Mouse (Mus musculus) heart, adult 2 months (tissue): Measurements from ENCODE around the gene Atraid. TPM values are rescaled to one million over a fixed set of nuclear protein-coding genes. Genes with fewer than 3 reads are reported as not detected.

Source experiments
- DNase-seq, 2 experiments: peaks; one replicate each; pipeline ENCODE4 v3.0.0; 2021
- H3K27ac ChIP-seq: fragments of 200-600 bp; 2 replicates; pipeline ENCODE4 v1.8.1; 2022
- H3K27me3 ChIP-seq: fragments of 200-500 bp; 2 replicates; pipeline ENCODE4 v1.6.1; 2012; ENCODE audit warnings: mild to moderate bottlenecking, low read length, inconsistent platforms, mixed read lengths; ENCODE audit not compliant: control insufficient read depth, insufficient read depth
- H3K36me3 ChIP-seq: fragments of 200-500 bp; 2 replicates; pipeline ENCODE4 v1.6.1; 2012; ENCODE audit warnings: low read length, inconsistent platforms; ENCODE audit not compliant: control insufficient read depth, insufficient read depth
- H3K4me1 ChIP-seq: fragments of 200-500 bp; 2 replicates; pipeline ENCODE4 v1.6.1; 2011; ENCODE audit warnings: low read length; ENCODE audit not compliant: control insufficient read depth, insufficient read depth
- H3K4me3 ChIP-seq: fragments of 200-600 bp; 2 replicates; pipeline ENCODE4 v1.8.1; 2022
- H3K79me2 ChIP-seq: fragments of 200-500 bp; replicated peaks from 2 replicates; pipeline ENCODE4 v1.6.1; 2012; ENCODE audit warnings: mild to moderate bottlenecking, inconsistent platforms, low read length, moderate library complexity, mixed read lengths; ENCODE audit not compliant: control insufficient read depth, insufficient read depth
- H3K9ac ChIP-seq: fragments of 200-500 bp; 2 replicates; pipeline ENCODE4 v1.6.1; 2012; ENCODE audit warnings: low read depth, mild to moderate bottlenecking, control low read depth, inconsistent platforms, low read length, mixed read lengths
- CTCF ChIP-seq: fragments of 200-600 bp; IDR thresholded peaks from 2 replicates; pipeline ENCODE4 v1.8.1; 2022; ENCODE audit warnings: antibody characterized with exemption, mild to moderate bottlenecking, moderate library complexity
- EP300 ChIP-seq: fragments of 200-500 bp; IDR thresholded peaks from 2 replicates; pipeline ENCODE4 v1.6.1; 2011; ENCODE audit warnings: low read depth, low read length, control low read depth; ENCODE audit not compliant: insufficient read depth
- POLR2A ChIP-seq: fragments of 200-500 bp; IDR thresholded peaks from 2 replicates; pipeline ENCODE4 v1.6.1; 2011; ENCODE audit warnings: mild to moderate bottlenecking, low read depth, low read length, control low read depth; ENCODE audit not compliant: insufficient read depth
- WGBS: fragments of 180-500 bp; shearing (Covaris S2); methylation state at CpG from one replicate; pipeline ENCODE4 v1.1.7; 2018; 5-methylcytosine and 5-hydroxymethylcytosine counted together
- intact Hi-C: fragments of 180-260 bp; cut with DNase I; formaldehyde crosslinking; loops from one replicate; pipeline ENCODE4 v1.15.1; 2025
- polyA plus RNA-seq: library from polyadenylated mRNA; depleted of rRNA; stranded (reverse); fragments of >200 nt; gene quantifications from 2 replicates; pipeline ENCODE4 v1.2.3, GENCODE M21; 2012; rRNA removed
- total RNA-seq, 2 experiments: library from RNA; stranded (reverse); gene quantifications; 2 replicates each; pipeline ENCODE4 v1.2.3; 2021

The Atraid gene
- total and polyA plus RNA-seq, 3 experiments, result 44.2 to 100 (median 45.6) TPM

DNA sequence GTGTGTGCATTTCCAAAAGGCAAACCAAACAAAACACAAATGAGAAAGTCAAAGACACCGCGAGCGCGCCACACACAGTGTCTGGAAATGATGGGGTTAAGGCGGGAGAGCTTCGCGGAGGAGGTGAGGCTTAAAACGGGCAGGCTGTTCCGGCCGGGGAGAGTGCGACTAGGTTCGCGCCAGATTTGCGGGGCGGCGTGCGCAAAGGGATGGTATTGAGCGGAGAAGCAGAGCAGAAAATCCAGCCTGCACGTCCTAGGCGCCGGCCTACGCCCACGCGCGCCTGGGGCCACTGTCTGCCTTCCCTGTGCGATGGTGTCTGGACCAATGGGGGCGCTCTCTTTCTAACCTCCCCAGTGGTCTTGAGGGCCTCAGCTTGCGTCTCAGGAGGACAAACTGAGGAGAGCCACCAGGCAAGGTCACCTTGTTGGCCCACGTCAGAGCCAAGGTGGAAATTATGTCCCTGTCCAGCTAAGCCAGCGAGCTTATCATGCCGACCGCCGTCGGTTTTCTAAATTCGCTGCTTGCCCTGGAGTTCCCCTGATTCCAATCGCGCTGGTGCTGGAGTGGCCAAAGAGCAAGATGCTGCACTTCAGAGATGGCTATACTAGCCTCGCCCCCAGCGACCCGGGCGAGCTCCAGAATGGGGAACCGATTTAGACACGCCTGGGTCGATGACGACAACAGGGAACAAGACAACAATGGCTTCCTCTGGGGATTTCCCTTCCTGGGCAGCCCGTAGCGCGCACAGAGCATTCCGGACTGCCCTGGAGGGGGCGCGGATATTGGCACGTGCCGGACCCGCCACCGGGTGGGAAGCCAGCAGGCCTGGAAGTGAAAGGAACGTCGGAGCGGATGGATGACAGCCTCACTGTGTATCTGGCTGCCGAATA lies 46.9 kb downstream of the Atraid start:
- Histone ChIP-seq H3K4me3 (peak overlapping the region; percentile 47), H3K4me1 (peaks cover 4% of the 10 kb centered on the region), H3K79me2 (no peaks in the 10 kb centered on the region), H3K27me3 (peaks cover 22% of the 10 kb centered on the region), H3K27ac (no peak overlapping the region; the same call in 1 of the 2 replicates), H3K36me3 (no peaks in the 10 kb centered on the region), H3K9ac (peak overlapping the region; percentile 7)
- no peak for TF ChIP-seq POLR2A
- peak; percentile 42 for TF ChIP-seq CTCF
- no peak for TF ChIP-seq EP300
- WGBS, result under 1% methylated on average over 59 of the region's 59 CpGs
- peak; percentile 65 to 79 for DNase-seq
- intact Hi-C loops, result no loop called here

- no peak for TF ChIP-seq EP300
- no peak for TF ChIP-seq CTCF
- no peak for TF ChIP-seq POLR2A
- Histone ChIP-seq H3K27me3 (peaks cover 22% of the 10 kb centered on the region), H3K4me3 (peak overlapping the region; percentile 47), H3K9ac (no peak overlapping the region), H3K4me1 (peaks cover 4% of the 10 kb centered on the region), H3K79me2 (no peaks in the 10 kb centered on the region), H3K36me3 (no peaks in the 10 kb centered on the region), H3K27ac (no peak overlapping the region; the same call in 1 of the 2 replicates)
- intact Hi-C loops, result no loop called here
- no peak for DNase-seq
- 39% methylated on average over 11 of the region's 11 CpGs for WGBS
Observed at GRCm38 (mm10) chr5:31095711-31096480, 47.8 kb downstream of the Atraid start.

Other genes starting within 250 kb of the Atraid start
- 10 to 100 TPM; 36.5 to 38.2 TPM for gene Mapre3, start 233.7 kb upstream of the Atraid start, total RNA-seq
- gene Mapre3, start 233.7 kb upstream of the Atraid start, polyA plus RNA-seq, result 49.1 and 52.8 TPM in 2 replicates
- 10 to 100 TPM; 34.7 to 37.5 TPM for gene Tmem214, start 180.3 kb upstream of the Atraid start, total RNA-seq
- 55.3 and 55.7 TPM in 2 replicates for gene Tmem214, start 180.3 kb upstream of the Atraid start, polyA plus RNA-seq
- 1 to 10 TPM; 4.3 to 4.8 TPM for gene Agbl5, start 159.6 kb upstream of the Atraid start, total RNA-seq
- gene Agbl5, start 159.6 kb upstream of the Atraid start, polyA plus RNA-seq, result 7.8 and 8.7 TPM in 2 replicates
- 100 to 1,000 TPM; 160 to 161 TPM for gene Ost4, start 140.5 kb upstream of the Atraid start, total RNA-seq
- 191 and 208 TPM in 2 replicates for gene Ost4, start 140.5 kb upstream of the Atraid start, polyA plus RNA-seq
- 10 to 100 TPM; 21.2 to 21.3 TPM for gene Emilin1, start 134.9 kb upstream of the Atraid start, total RNA-seq
- 30.6 and 31.3 TPM in 2 replicates for gene Emilin1, start 134.9 kb upstream of the Atraid start, polyA plus RNA-seq
- 10 to 100 TPM; 22.6 to 29.6 TPM for gene Khk, start 126.9 kb upstream of the Atraid start, total RNA-seq
- gene Khk, start 126.9 kb upstream of the Atraid start, polyA plus RNA-seq, result 31.8 and 40.9 TPM in 2 replicates
- gene Cgref1, start 102.7 kb upstream of the Atraid start, total RNA-seq, result under 1 TPM; 0.30 to 0.73 TPM
- 1.2 and 2.0 TPM in 2 replicates for gene Cgref1, start 102.7 kb upstream of the Atraid start, polyA plus RNA-seq
- gene Preb, start 88.0 kb upstream of the Atraid start, total RNA-seq, result 10 to 100 TPM; 80.3 to 84.6 TPM
- gene Preb, start 88.0 kb upstream of the Atraid start, polyA plus RNA-seq, result 166 and 189 TPM in 2 replicates
- 1 to 10 TPM; 1.6 TPM for gene Tcf23, start 79.7 kb upstream of the Atraid start, total RNA-seq
- 0.44 and 0.57 TPM in 2 replicates for gene Tcf23, start 79.7 kb upstream of the Atraid start, polyA plus RNA-seq
- 10 to 100 TPM; 11.8 to 13.2 TPM for gene Slc5a6, start 612 bp downstream of the Atraid start, total RNA-seq
- 25.5 and 29.1 TPM in 2 replicates for gene Slc5a6, start 612 bp downstream of the Atraid start, polyA plus RNA-seq
- gene Cad, start 6.5 kb downstream of the Atraid start, total RNA-seq, result 10 to 100 TPM; 11.0 to 14.0 TPM
- 18.5 TPM in 2 replicates for gene Cad, start 6.5 kb downstream of the Atraid start, polyA plus RNA-seq
- gene Dnajc5g, start 58.0 kb downstream of the Atraid start, total RNA-seq, result not detected
- not detected in 2 replicates for gene Dnajc5g, start 58.0 kb downstream of the Atraid start, polyA plus RNA-seq
- gene Slc30a3, start 59.9 kb downstream of the Atraid start, total RNA-seq, result under 1 TPM in 1 of 2 experiments, not detected in 1; 0.29 TPM
- 0.26 and 0.47 TPM in 2 replicates for gene Slc30a3, start 59.9 kb downstream of the Atraid start, polyA plus RNA-seq
- 100 to 1,000 TPM; 250 to 368 TPM for gene Trim54, start 68.4 kb downstream of the Atraid start, total RNA-seq
- 186 and 219 TPM in 2 replicates for gene Trim54, start 68.4 kb downstream of the Atraid start, polyA plus RNA-seq
- not detected for gene Ucn, start 90.5 kb downstream of the Atraid start, total RNA-seq
- not detected in 2 replicates for gene Ucn, start 90.5 kb downstream of the Atraid start, polyA plus RNA-seq
- 10 to 100 TPM; 46.8 to 50.6 TPM for gene Mpv17, start 105.9 kb downstream of the Atraid start, total RNA-seq
- gene Mpv17, start 105.9 kb downstream of the Atraid start, polyA plus RNA-seq, result 183 and 278 TPM in 2 replicates
- gene Gm29609, start 131.6 kb downstream of the Atraid start, total RNA-seq, result under 1 TPM; 0.55 to 0.81 TPM
- 2.4 and 2.5 TPM in 2 replicates for gene Gm29609, start 131.6 kb downstream of the Atraid start, polyA plus RNA-seq
- 10 to 100 TPM; 27.4 to 32.3 TPM for gene Gtf3c2, start 131.8 kb downstream of the Atraid start, total RNA-seq
- gene Gtf3c2, start 131.8 kb downstream of the Atraid start, polyA plus RNA-seq, result 34.8 and 56.2 TPM in 2 replicates
- 10 to 100 TPM; 58.1 to 63.2 TPM for gene Snx17, start 144.9 kb downstream of the Atraid start, total RNA-seq
- 66.8 and 85.1 TPM in 2 replicates for gene Snx17, start 144.9 kb downstream of the Atraid start, polyA plus RNA-seq
- 10 to 100 TPM; 48.0 to 50.8 TPM for gene Eif2b4, start 145.1 kb downstream of the Atraid start, total RNA-seq
- 61.3 and 88.9 TPM in 2 replicates for gene Eif2b4, start 145.1 kb downstream of the Atraid start, polyA plus RNA-seq
- gene Zfp513, start 154.0 kb downstream of the Atraid start, total RNA-seq, result 1 to 10 TPM; 6.6 to 8.1 TPM
- 12.7 and 14.2 TPM in 2 replicates for gene Zfp513, start 154.0 kb downstream of the Atraid start, polyA plus RNA-seq
- 10 to 100 TPM; 51.1 to 60.8 TPM for gene Ppm1g, start 172.4 kb downstream of the Atraid start, total RNA-seq
- gene Ppm1g, start 172.4 kb downstream of the Atraid start, polyA plus RNA-seq, result 26.6 and 35.1 TPM in 2 replicates
- 10 to 100 TPM; 75.9 to 80.3 TPM for gene Nrbp1, start 192.6 kb downstream of the Atraid start, total RNA-seq
- gene Nrbp1, start 192.6 kb downstream of the Atraid start, polyA plus RNA-seq, result 151 and 165 TPM in 2 replicates
- not detected for gene Gm9970, start 192.9 kb downstream of the Atraid start, total RNA-seq
- 0.31 TPM in 1 of 2 replicates, not detected in the other for gene Gm9970, start 192.9 kb downstream of the Atraid start, polyA plus RNA-seq
- 1 to 10 TPM; 1.2 to 1.5 TPM for gene Krtcap3, start 203.4 kb downstream of the Atraid start, total RNA-seq
- gene Krtcap3, start 203.4 kb downstream of the Atraid start, polyA plus RNA-seq, result 6.4 and 7.2 TPM in 2 replicates
- gene Ift172, start 242.8 kb downstream of the Atraid start, total RNA-seq, result 10 to 100 TPM; 37.2 to 42.9 TPM
- gene Ift172, start 242.8 kb downstream of the Atraid start, polyA plus RNA-seq, result 28.0 and 30.2 TPM in 2 replicates
- gene Fndc4, start 247.8 kb downstream of the Atraid start, total RNA-seq, result 1 to 10 TPM; 2.7 to 3.8 TPM
- 7.3 and 9.5 TPM in 2 replicates for gene Fndc4, start 247.8 kb downstream of the Atraid start, polyA plus RNA-seq
- not detected for gene Gckr, start 249.1 kb downstream of the Atraid start, total RNA-seq
- 0.32 TPM in 1 of 2 replicates, not detected in the other for gene Gckr, start 249.1 kb downstream of the Atraid start, polyA plus RNA-seq